Mouse (Mus musculus): ENCODE measurements around the gene Adamts6. TPM values are rescaled to one million over a fixed set of nuclear protein-coding genes. Genes with fewer than 3 reads are reported as not detected.

Adamts6 gene
- polyA plus RNA-seq, 1 experiment = 0.74 TPM

DNA sequence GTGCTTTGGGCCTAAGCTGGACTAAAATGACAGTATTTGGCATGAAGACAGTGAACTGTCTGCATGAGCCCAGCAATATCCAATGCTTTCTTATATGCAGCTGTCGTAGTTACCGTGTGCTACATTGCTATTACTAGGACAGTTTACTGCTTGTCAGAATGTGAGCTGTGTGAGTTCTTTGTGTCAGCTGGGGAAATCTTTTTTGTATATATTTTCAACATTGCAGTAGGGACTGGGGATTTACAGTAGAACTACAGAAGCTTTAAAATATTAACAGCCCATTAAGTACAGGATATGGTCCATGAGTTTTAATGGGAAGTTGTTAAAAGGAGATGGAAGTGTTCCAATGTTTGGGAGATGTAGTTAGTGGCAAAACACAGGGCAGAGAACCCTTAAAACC is 42.1 kb downstream of the Adamts6 start:
- TF ChIP-seq CTCF (IDR thresholded peaks at IDR 0.05; ENCODE audit: low read depth, low read length) (no peak), POLR2A (IDR thresholded peaks at IDR 0.05; ENCODE audit: borderline replicate concordance, low read depth, low read length) (no peak)
- Histone ChIP-seq H3K27ac (ENCODE audit: insufficient read depth, low read depth, low read length) (no peak overlapping the region), H3K4me1 (ENCODE audit: control insufficient read depth, insufficient read depth, low read length) (no peaks in the 10 kb centered on the region), H3K4me3 (ENCODE audit: insufficient read depth, low read length) (no peak overlapping the region)

DNA sequence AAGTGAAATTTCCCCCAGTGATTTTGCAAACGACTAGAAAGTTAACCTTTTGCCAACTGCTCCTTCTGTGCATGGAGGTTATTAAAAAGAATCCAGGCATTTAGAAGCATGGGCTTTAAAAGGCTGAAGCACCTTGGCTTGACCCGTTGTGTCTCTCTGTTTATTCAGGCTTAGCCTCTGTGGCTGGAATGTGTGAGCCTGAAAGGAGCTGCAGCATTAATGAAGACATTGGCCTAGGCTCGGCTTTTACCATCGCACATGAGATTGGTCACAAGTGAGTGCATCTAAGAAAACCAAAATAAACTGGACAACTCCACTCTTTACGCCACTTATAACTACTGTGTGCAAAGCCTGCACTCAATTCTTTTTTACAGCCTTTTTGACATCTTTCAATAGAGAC is 65.0 kb downstream of the Adamts6 start:
- TF ChIP-seq POLR2A (IDR thresholded peaks at IDR 0.05; ENCODE audit: borderline replicate concordance, low read depth, low read length) (no peak), CTCF (IDR thresholded peaks at IDR 0.05; ENCODE audit: low read depth, low read length) (no peak)
- H3K4me1 ChIP-seq (ENCODE audit: control insufficient read depth, insufficient read depth, low read length) = peaks cover 6% of the 10 kb centered on the region; the same call in 1 of the 2 replicates
- H3K4me3 ChIP-seq (ENCODE audit: insufficient read depth, low read length) = no peak overlapping the region
- no peak overlapping the region for H3K27ac ChIP-seq (ENCODE audit: insufficient read depth, low read depth, low read length)

DNA sequence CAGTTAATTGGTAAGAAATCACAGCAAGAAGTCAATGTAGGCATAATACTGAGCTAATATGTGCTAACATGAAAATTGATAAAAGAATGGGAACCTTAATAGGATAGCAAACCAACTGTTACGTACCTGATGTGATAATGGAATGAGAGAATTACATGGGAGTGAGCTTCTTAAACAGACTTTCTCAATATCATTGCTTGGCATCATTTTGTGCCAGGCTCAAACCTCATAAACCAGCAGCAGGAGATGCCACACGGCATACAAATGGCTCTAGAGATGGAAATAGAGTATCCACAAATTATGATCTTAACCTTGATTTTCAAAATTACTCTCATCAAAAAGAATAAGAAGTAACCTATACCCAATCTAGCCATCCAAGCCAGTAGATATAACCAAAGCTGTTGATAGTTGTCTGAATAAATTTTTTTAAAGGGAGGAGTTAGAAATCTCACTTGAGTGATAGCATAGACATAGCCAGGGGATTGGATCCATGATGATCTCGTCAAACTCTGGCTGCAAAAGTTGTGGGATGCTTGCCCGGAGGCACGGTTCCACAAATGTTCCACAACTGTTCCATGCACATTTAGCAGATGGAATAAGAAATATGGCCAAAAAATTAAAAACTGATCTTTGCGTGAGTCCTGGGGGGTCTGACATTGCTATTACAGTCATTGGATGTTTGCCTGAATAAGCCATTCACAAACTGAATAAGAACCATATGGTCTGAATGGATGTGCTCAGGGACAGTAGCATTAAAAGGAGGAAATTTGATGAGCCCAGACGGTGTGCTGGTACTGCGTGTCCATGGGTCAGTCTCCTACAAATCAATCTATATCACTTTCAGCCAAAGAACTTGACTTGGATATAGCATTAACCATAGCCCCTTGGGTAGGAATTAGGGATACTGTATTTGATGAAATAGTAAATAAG is 106.1 kb downstream of the Adamts6 start:
- no peak overlapping the region for H3K4me3 ChIP-seq (ENCODE audit: insufficient read depth, low read length)
- no peak overlapping the region for H3K27ac ChIP-seq (ENCODE audit: insufficient read depth, low read depth, low read length)
- H3K4me1 ChIP-seq (ENCODE audit: control insufficient read depth, insufficient read depth, low read length) = no peaks in the 10 kb centered on the region
- TF ChIP-seq POLR2A (IDR thresholded peaks at IDR 0.05; ENCODE audit: borderline replicate concordance, low read depth, low read length) = no peak
- TF ChIP-seq CTCF (IDR thresholded peaks at IDR 0.05; ENCODE audit: low read depth, low read length) = no peak

DNA sequence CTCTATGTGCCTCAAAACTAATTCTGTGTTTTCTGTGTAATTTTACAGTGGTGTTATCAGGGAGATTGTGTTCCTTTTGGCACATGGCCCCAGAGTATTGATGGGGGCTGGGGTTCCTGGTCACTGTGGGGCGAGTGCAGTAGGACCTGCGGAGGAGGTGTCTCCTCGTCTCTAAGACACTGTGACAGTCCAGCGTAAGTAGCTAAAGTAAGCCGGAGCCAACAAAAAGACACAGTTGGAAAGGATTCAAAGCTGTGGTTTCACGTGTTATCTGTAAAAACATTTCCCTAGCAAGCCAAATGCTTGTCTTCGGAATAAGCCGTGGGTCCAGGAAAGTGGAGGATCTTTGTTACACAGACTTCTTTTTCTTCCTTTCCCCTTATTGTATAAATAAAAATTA is 110.2 kb downstream of the Adamts6 start:
- no peak for TF ChIP-seq POLR2A (IDR thresholded peaks at IDR 0.05; ENCODE audit: borderline replicate concordance, low read depth, low read length)
- TF ChIP-seq CTCF (IDR thresholded peaks at IDR 0.05; ENCODE audit: low read depth, low read length) = no peak
- Histone ChIP-seq H3K27ac (ENCODE audit: insufficient read depth, low read depth, low read length) (no peak overlapping the region), H3K4me1 (ENCODE audit: control insufficient read depth, insufficient read depth, low read length) (no peaks in the 10 kb centered on the region), H3K4me3 (ENCODE audit: insufficient read depth, low read length) (no peak overlapping the region)

DNA sequence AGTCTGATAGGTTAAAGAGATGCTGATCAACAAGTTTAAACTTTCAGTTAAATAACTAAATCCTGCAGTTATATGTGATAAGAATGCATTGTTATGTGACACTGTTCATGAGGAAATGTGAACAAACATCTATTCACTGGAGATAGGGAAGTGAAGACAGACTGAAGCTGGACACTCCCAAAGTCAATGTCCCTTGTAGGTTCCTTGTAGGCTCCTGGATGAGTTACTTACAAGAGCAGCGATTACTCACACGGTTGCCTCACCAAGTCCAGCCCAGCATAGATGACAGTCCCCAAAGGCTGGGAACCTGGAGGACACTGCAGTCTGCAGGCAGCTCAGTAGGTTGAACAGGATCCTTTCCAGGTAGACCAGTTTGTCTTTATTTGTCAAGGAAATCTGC is 145.1 kb downstream of the Adamts6 start:
- Histone ChIP-seq H3K4me3 (ENCODE audit: insufficient read depth, low read length) (no peak overlapping the region), H3K27ac (ENCODE audit: insufficient read depth, low read depth, low read length) (no peak overlapping the region), H3K4me1 (ENCODE audit: control insufficient read depth, insufficient read depth, low read length) (peaks cover 3% of the 10 kb centered on the region; the same call in 1 of the 2 replicates)
- no peak for TF ChIP-seq CTCF (IDR thresholded peaks at IDR 0.05; ENCODE audit: low read depth, low read length)
- no peak for TF ChIP-seq POLR2A (IDR thresholded peaks at IDR 0.05; ENCODE audit: borderline replicate concordance, low read depth, low read length)

DNA sequence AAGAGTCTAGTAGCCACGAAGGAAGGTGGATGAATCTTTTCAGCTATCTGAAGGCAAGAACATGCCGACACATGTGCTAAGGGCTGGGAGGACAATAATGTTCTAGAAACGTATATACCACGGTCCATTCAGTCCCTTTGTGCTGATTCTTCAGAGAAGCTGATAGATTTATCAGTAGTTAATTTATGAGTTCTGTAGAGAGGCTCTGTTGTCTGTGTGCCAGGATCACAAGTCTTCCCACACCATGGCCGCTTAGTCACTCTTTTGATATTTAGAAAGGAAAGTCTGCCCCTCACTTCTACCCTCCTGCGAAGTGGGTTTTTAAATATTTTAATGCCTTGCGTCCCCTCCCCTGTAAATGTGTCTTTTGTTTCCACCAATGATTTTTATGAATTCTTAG is 154.9 kb downstream of the Adamts6 start:
- Histone ChIP-seq H3K4me3 (ENCODE audit: insufficient read depth, low read length) (no peak overlapping the region), H3K27ac (ENCODE audit: insufficient read depth, low read depth, low read length) (no peak overlapping the region)
- TF ChIP-seq POLR2A (IDR thresholded peaks at IDR 0.05; ENCODE audit: borderline replicate concordance, low read depth, low read length) (no peak), CTCF (IDR thresholded peaks at IDR 0.05; ENCODE audit: low read depth, low read length) (no peak)

DNA sequence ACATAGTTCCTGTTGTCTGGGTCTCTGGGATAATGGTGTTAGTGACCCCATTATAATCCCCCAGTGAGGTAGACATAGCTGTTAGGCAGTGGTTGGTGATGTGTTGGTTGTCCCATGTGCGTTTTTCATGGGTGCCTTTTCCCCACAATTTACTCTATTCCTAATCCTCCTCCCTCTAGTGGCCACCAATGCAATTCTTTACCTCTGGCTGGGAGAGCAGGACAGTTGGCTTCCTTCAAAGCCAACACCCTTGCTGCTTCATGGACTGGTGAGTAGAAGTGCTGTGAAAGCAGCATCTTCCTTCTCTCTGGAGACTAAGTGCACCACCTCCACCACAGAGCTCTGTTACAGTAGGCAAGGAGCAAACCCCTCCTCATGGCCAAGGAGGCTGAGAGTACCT is 157.8 kb downstream of the Adamts6 start:
- Histone ChIP-seq H3K27ac (ENCODE audit: insufficient read depth, low read depth, low read length) (no peak overlapping the region), H3K4me3 (ENCODE audit: insufficient read depth, low read length) (no peak overlapping the region), H3K4me1 (ENCODE audit: control insufficient read depth, insufficient read depth, low read length) (peaks cover 4% of the 10 kb centered on the region)
- TF ChIP-seq POLR2A (IDR thresholded peaks at IDR 0.05; ENCODE audit: borderline replicate concordance, low read depth, low read length) (no peak), CTCF (IDR thresholded peaks at IDR 0.05; ENCODE audit: low read depth, low read length) (no peak)

More for the DNA sequence above, 154.9 kb downstream of the Adamts6 start:
- peaks cover 4% of the 10 kb centered on the region for H3K4me1 ChIP-seq (ENCODE audit: control insufficient read depth, insufficient read depth, low read length)

DNA sequence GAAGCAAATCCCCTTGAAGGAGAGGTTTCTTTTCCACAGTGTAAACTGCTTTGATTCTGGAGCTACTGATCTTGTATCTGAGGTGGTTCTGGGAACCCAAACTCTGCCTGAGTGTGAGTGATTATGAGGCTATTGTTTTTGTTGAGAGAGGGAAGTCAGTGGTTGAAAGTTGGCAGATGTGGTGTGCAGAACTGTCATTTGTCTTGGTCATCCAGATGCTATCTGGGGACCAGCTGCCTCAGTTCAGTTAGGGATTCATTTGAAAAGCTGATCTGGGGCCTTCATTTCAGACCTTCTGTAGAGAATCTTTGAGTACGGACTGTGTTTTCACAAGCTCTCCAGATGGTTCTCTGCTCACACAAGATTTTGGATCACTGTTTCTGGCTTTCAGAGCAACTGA is 159.3 kb downstream of the Adamts6 start:
- TF ChIP-seq CTCF (IDR thresholded peaks at IDR 0.05; ENCODE audit: low read depth, low read length) = no peak
- TF ChIP-seq POLR2A (IDR thresholded peaks at IDR 0.05; ENCODE audit: borderline replicate concordance, low read depth, low read length) = no peak
- H3K4me3 ChIP-seq (ENCODE audit: insufficient read depth, low read length) = no peak overlapping the region
- no peak overlapping the region for H3K27ac ChIP-seq (ENCODE audit: insufficient read depth, low read depth, low read length)
- H3K4me1 ChIP-seq (ENCODE audit: control insufficient read depth, insufficient read depth, low read length) = peaks cover 4% of the 10 kb centered on the region

DNA sequence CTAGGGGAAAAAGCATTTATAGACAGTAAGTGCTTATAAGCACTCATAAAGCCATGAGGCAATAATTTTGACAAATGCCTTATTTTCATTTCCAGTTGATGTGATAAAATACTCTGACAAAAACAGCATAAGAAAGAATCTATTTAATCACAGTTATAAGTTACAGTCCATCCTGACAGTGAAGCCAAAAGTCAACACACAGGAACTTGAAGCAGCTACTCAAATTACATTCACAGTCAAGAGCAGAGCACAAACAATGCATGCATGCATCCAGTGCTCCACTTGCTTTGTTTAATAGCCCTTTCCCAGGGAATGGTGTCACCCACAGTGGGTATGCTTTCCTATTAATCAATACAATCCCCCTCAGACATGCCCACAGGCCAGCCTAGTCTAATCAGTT is 159.8 kb downstream of the Adamts6 start:
- Histone ChIP-seq H3K4me1 (ENCODE audit: control insufficient read depth, insufficient read depth, low read length) (peaks cover 4% of the 10 kb centered on the region), H3K27ac (ENCODE audit: insufficient read depth, low read depth, low read length) (no peak overlapping the region), H3K4me3 (ENCODE audit: insufficient read depth, low read length) (no peak overlapping the region)
- no peak for TF ChIP-seq POLR2A (IDR thresholded peaks at IDR 0.05; ENCODE audit: borderline replicate concordance, low read depth, low read length)
- TF ChIP-seq CTCF (IDR thresholded peaks at IDR 0.05; ENCODE audit: low read depth, low read length) = no peak

DNA sequence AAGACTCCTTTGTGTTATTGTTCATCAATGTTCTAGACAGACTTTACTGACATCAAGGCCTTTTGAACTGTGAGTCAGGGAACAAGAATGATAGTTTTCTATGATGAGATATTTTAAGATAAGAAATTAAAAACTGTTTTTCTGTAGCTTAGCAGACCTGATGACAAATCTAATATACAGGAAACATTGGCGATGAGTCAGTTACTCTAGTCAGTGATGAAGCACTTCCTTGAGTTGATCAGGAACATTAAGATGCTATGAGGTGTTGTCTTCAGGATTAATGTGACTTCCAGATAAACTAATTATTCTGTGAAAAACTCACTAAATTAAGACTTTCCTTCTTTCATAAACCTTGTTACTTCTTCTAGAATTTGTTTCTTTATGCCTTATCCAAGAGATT is 160.7 kb downstream of the Adamts6 start:
- no peak overlapping the region for H3K4me3 ChIP-seq (ENCODE audit: insufficient read depth, low read length)
- TF ChIP-seq CTCF (IDR thresholded peaks at IDR 0.05; ENCODE audit: low read depth, low read length) = no peak
- TF ChIP-seq POLR2A (IDR thresholded peaks at IDR 0.05; ENCODE audit: borderline replicate concordance, low read depth, low read length) = no peak
- H3K4me1 ChIP-seq (ENCODE audit: control insufficient read depth, insufficient read depth, low read length) = peaks cover 4% of the 10 kb centered on the region
- no peak overlapping the region for H3K27ac ChIP-seq (ENCODE audit: insufficient read depth, low read depth, low read length)
